Mouse (Mus musculus): Measurements from ENCODE around the gene Fntb. TPM values are rescaled to one million over a fixed set of nuclear protein-coding genes. Genes with fewer than 3 reads are reported as not detected.
"Not testable (repeated sequence)": the region's sequence is repeated elsewhere in the genome, so short reads cannot be mapped to it uniquely, and the experiment has no call there.

Fntb gene
- polyA plus RNA-seq, 1 experiment from 2014 or later, result 30.1 TPM

DNA sequence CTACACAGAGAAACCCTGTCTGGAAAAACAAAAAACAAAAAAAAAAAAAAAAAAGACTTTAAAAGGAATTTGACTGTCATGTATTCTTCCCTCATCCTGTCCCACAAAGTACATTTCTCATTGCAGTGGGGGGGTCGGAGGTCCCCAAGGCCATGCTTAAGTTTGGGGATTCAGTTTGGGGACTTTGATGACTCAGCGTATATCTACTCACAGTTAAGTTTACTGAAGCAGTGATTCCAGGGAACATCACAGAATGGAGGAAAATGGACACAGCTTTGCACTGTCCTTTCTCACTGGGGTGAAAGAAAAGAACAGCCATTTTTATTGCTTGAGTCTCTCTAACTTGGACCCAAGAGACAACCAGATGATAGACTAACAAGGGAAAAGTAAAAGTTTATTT, 87.0 kb downstream of the Fntb start:
- ATAC-seq, result no peak
- no peak overlapping the region for H3K9ac ChIP-seq

DNA sequence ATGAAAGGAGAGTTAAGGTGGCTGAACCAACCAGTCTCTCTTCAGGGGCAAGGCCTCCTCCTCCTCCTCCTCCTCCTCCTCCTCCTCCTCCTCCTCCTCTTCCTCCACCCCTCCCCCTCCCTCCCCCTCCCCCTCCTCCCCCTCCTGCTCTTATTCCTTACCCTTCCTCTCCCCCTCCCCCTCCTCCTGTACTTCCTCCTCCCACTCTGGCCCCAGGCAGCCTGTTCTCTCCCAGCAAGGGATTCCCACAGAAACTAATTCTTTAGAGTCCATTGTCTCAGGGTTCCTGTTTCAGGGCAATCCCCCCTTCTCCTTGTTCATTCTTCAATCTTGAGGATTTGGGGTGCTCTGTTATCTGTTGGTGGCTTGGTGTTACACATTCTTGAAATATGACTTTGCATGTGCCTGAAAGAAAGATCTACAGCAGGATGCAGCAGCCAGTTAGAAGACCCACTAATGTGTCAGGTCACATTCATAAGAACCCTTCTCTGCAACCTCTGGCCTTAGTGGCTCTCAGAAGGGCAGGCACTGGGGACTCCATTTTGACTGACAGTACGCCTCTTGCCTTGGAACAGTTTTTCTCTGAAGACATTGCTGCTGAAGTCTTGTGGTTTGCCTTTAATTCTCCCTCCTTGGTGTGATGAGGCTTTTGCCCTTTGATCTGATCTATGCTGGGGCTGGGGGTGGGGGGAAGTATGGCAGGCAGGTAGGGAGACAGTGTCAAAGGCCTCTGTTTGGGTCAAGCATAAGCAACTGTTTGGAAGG, 88.2 kb downstream of the Fntb start:
- Histone ChIP-seq H3K27me3 (no peaks in the 10 kb centered on the region), H3K9ac (no peak overlapping the region), H3K4me3 (no peak overlapping the region), H3K4me1 (0 out of 2 replicates have a peak, but pooled peaks cover 3% of the 10 kb centered on the region), H3K4me2 (no peak overlapping the region), H3K27ac (no peak overlapping the region), H3K9me3 (replicated peaks) (no peaks in the 10 kb centered on the region), H3K36me3 (ENCODE audit: poor library complexity, severe bottlenecking) (no peaks in the 10 kb centered on the region)
- WGBS, result 88% methylated on average over 1 of the region's 1 CpGs
- ATAC-seq, result no peak

More for the DNA sequence above, 87.0 kb downstream of the Fntb start:
- Histone ChIP-seq H3K36me3 (ENCODE audit: poor library complexity, severe bottlenecking) (no peaks in the 10 kb centered on the region), H3K4me1 (0 out of 2 replicates have a peak, but pooled peaks cover 3% of the 10 kb centered on the region), H3K9me3 (replicated peaks) (no peaks in the 10 kb centered on the region), H3K27me3 (no peaks in the 10 kb centered on the region), H3K4me2 (no peak overlapping the region), H3K4me3 (no peak overlapping the region), H3K27ac (no peak overlapping the region)
- 92% methylated on average over 2 of the region's 2 CpGs for WGBS

DNA sequence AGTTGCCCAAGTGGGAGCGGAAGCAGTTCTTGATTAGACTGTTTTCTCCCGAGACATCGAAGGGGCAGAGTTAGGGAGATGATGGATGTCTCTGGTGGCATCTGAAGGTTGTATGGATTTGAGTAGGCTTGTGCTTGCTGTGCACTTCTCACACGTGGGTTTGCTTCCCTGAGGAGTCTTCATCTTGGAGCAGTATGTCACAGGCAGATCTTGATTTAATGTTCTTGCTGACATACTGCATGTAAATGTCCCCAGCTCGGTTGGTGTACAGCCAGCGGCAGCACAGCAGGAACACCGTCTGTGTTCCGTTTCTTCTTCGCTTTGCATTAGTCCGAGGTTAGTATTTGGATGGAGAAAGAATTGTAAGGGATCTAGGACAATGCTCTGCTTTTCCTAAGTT, 91.7 kb downstream of the Fntb start:
- WGBS, result 89% methylated on average over 10 of the region's 10 CpGs
- no peaks in the 10 kb centered on the region; the same call in 1 of the 2 replicates for H3K36me3 ChIP-seq (ENCODE audit: poor library complexity, severe bottlenecking)
- H3K27me3 ChIP-seq, result no peaks in the 10 kb centered on the region
- no peaks in the 10 kb centered on the region for H3K4me1 ChIP-seq
- no peak overlapping the region for H3K9ac ChIP-seq
- H3K9me3 ChIP-seq (replicated peaks), result no peaks in the 10 kb centered on the region
- H3K27ac ChIP-seq, result no peak overlapping the region
- ATAC-seq, result no peak
- H3K4me2 ChIP-seq, result no peak overlapping the region
- no peak overlapping the region for H3K4me3 ChIP-seq

DNA sequence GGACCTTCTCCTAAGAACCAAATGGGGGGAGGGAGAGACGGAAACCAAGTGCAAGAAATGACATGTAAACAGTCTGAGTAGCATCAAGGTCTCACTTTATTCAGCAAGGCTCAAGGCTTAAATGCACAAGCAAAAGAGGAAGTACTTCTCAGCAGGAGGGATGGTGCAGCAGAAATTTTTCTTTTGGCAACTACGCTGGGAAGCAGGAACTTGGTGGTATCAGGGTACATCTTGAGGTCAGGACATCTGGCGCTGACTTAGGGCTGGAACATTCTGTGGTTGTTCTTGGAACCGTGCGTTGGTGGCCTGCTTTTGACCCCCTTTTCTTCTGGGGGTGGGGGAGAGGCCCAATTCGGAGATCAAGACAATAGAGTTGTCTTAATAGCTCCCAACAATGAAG, 93.4 kb downstream of the Fntb start:
- H3K4me2 ChIP-seq; H3K27ac ChIP-seq; H3K9ac ChIP-seq; H3K4me3 ChIP-seq; H3K4me1 ChIP-seq; H3K9me3 ChIP-seq (replicated peaks); H3K27me3 ChIP-seq; ATAC-seq: not testable (repeated sequence)
- WGBS, result 86% methylated on average over 6 of the region's 6 CpGs
- peaks cover 13% of the 10 kb centered on the region for H3K36me3 ChIP-seq (ENCODE audit: poor library complexity, severe bottlenecking)

DNA sequence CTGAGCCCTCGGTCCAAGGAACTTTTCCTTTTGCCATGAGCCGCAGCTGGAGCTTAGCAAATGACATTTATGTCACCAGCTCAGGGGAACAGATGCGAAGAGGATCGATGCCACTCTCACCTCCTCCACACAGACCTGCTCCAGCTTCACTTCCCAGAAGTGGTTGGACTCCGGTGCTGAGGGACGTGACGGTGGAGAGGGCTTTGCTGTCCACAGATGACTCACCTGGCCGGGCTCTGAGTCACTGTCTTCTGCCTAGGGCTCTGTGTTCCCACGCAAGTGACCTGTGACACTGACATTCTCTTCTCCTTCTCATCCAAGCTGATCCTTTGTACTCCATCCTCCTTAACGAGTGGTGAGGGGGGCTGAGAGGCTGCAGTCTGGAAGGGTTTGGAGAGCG, 98.3 kb downstream of the Fntb start:
- 77% methylated on average over 11 of the region's 11 CpGs for WGBS
- ATAC-seq, result no peak
- no peak overlapping the region for H3K4me2 ChIP-seq
- no peak overlapping the region for H3K27ac ChIP-seq
- no peaks in the 10 kb centered on the region for H3K9me3 ChIP-seq (replicated peaks)
- no peak overlapping the region for H3K4me3 ChIP-seq
- H3K27me3 ChIP-seq, result no peaks in the 10 kb centered on the region
- peaks cover 15% of the 10 kb centered on the region for H3K36me3 ChIP-seq (ENCODE audit: poor library complexity, severe bottlenecking)
- H3K4me1 ChIP-seq, result no peaks in the 10 kb centered on the region
- H3K9ac ChIP-seq, result no peak overlapping the region

DNA sequence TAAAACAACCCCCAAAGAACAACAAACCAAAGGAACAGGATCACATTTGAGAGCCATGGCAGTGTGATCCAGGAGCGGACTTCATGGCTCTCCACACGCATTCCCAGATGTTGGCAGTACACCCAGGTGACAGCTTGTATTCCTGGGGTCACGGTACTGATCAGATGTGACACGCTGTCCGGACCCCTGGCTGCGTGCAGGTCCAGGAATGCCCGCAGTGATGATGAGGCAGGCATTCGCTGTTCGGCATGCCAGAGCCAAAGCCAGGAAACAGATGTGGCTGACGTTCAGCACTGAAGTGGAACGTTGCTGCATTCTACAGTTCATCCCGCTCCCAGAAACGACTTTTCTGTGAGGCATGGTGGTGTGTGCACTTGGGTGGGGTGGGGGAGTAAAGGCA, 99.9 kb downstream of the Fntb start:
- H3K9me3 ChIP-seq (replicated peaks), result no peaks in the 10 kb centered on the region
- H3K4me3 ChIP-seq, result no peak overlapping the region
- H3K27me3 ChIP-seq, result no peaks in the 10 kb centered on the region
- H3K9ac ChIP-seq, result no peak overlapping the region
- H3K4me1 ChIP-seq, result no peaks in the 10 kb centered on the region
- H3K4me2 ChIP-seq, result no peak overlapping the region
- no peak for ATAC-seq
- WGBS, result 87% methylated on average over 13 of the region's 13 CpGs
- H3K36me3 ChIP-seq (ENCODE audit: poor library complexity, severe bottlenecking), result peaks cover 15% of the 10 kb centered on the region
- H3K27ac ChIP-seq, result no peak overlapping the region

DNA sequence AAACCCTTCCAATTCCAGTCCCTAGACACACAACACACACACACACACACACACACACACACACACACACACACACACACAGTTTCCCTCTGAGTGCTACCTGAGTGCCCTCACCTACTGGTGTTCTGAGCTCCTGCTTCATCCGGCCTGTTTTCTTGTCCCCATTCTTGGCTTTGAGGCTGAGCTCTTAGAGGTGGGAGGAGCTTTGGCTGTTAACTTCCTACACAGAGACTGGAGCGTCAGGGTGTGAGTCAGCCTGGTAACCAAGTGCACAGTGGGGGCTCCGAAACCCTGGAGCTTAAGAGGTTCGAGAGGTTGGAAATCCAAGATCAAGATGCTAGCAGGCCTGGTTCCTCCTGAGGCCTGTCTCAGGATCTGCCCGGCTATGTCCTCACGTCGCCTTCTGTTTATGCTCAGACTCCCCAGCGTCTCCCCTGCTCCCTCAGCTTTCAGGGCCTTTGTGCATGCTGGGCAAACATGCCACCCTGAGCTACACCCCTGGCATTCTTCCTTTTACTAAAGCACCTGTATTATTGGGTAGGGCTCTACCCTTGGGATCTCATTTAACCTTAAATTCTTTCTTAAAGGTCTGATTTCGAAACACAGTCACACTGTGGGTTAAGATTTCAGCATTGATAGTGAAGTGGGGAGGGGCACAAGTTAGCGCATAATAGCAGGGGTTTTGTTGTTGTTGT, 102.3 kb downstream of the Fntb start:
- Histone ChIP-seq H3K9ac (no peak overlapping the region), H3K27ac (no peak overlapping the region), H3K4me1 (no peaks in the 10 kb centered on the region), H3K9me3 (replicated peaks) (no peaks in the 10 kb centered on the region), H3K27me3 (no peaks in the 10 kb centered on the region), H3K4me2 (no peak overlapping the region), H3K4me3 (no peak overlapping the region), H3K36me3 (ENCODE audit: poor library complexity, severe bottlenecking) (peaks cover 13% of the 10 kb centered on the region)
- 59% methylated on average over 10 of the region's 10 CpGs for WGBS
- ATAC-seq, result no peak

DNA sequence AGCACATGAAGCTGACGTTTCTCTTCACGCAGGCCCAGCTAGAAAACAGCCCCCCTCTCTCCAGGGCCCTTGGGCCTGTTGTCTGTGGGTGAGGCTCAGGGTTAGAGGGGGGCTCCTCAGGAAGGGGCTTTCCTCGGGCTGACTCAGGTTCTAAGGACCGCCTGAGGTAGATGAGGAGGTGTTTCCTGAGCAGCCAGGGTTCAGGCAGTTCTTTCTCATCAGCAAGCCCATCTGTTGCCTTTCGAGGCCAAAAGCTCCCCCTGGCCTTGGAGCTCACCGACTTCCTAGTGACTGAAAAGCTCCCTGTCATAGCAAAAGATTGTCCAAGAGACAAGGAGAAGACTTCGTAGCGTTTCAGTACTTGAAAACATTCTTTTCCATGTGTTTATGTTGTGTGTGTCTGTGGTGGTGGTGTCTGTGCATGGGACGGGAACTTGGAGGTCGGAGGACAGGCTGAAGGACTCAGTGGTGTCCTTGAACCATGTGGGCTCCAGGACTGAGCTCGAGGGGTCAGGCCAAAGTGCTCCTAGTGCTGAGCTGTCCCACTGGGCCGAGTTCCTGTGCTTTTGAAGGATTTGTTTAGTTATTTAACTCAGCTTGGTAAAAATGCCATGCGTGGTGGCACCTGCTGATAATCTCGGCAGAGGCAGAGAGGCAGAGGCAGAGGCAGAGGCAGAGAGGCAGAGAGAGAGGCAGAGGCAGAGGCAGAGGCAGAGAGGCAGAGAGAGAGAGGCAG, 103.2 kb downstream of the Fntb start:
- H3K9ac ChIP-seq, result no peak overlapping the region
- ATAC-seq, result no peak
- WGBS, result 73% methylated on average over 14 of the region's 14 CpGs
- 0 out of 2 replicates have a peak, but pooled peaks cover 4% of the 10 kb centered on the region for H3K36me3 ChIP-seq (ENCODE audit: poor library complexity, severe bottlenecking)
- no peaks in the 10 kb centered on the region for H3K27me3 ChIP-seq
- no peak overlapping the region for H3K4me2 ChIP-seq
- H3K4me1 ChIP-seq, result no peaks in the 10 kb centered on the region
- H3K4me3 ChIP-seq, result no peak overlapping the region
- no peaks in the 10 kb centered on the region for H3K9me3 ChIP-seq (replicated peaks)
- no peak overlapping the region for H3K27ac ChIP-seq

DNA sequence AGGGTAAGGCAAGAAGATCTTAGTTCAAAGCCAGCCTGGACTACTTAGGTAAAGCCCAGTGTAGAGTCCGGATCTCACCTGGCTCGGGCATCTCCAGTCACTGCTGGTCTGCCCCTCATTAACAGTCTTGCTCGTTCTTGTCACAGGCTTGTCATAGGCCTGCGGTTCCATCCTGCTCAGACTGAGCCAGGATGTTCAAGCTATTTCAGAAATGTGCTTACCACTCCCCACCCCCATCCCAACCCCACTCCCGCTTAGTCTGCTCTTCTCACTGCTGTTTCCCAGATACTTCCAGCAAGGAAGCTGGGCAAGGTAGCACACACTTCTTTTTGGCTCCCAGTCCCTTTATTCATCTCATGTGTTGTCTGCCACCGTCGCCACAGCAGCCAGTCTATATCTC, 104.2 kb downstream of the Fntb start:
- no peak overlapping the region for H3K4me2 ChIP-seq
- no peak for ATAC-seq
- no peak overlapping the region for H3K27ac ChIP-seq
- no peaks in the 10 kb centered on the region for H3K27me3 ChIP-seq
- no peaks in the 10 kb centered on the region for H3K9me3 ChIP-seq (replicated peaks)
- no peak overlapping the region for H3K9ac ChIP-seq
- peaks cover 7% of the 10 kb centered on the region for H3K36me3 ChIP-seq (ENCODE audit: poor library complexity, severe bottlenecking)
- H3K4me1 ChIP-seq, result no peaks in the 10 kb centered on the region
- WGBS, result 90% methylated on average over 7 of the region's 7 CpGs
- H3K4me3 ChIP-seq, result no peak overlapping the region

DNA sequence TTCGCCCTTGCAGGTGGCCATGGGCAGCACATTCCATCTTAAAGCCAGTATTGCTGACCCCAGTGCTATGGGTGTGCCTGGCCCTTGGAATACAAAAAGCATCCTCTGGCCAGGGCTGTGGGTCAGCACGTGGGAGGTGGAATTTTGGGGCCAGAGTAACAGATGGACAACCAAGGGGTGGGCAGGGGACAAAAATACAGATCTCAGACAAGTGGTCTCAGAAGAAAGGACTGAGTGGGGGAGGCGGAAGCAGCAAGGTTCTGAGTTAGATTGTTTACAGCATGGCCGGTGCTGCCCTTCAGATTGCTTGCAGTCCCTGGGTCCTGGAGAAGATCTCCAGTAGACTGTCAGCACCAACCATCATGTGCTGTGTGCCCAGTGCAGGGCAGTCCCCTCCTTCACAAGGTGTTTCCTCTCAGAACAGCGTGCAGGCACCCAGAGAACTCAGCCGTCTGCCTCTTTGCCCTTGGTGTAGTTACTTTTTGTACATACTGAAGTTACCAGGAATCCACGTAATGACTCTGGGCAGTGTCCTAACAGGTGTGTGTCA, 107.5 kb downstream of the Fntb start:
- WGBS, result 87% methylated on average over 7 of the region's 7 CpGs
- ATAC-seq, result no peak

DNA sequence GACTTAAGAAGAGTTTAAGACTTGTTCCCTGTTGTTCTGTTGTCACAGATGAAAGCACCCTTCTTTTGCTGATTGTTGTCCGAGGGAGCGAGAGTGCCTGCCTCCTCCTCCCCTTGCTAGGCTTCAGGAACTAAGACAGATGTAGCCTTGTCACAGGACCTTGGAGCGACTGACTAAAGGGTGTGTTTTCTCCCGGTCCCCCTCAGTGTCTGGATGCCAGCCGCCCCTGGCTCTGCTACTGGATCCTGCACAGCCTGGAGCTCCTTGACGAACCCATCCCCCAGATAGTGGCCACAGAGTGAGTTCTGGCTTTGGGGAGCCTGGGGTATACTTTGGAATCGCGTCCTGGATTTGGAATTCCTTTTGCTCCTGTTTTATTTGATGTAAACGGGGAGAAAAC, 109.4 kb downstream of the Fntb start:
- no peak overlapping the region for H3K4me2 ChIP-seq
- 47% methylated on average over 9 of the region's 9 CpGs for WGBS
- H3K27me3 ChIP-seq, result no peaks in the 10 kb centered on the region
- no peaks in the 10 kb centered on the region for H3K4me1 ChIP-seq
- no peaks in the 10 kb centered on the region for H3K9me3 ChIP-seq (replicated peaks)
- no peak overlapping the region for H3K27ac ChIP-seq
- H3K4me3 ChIP-seq, result no peak overlapping the region
- peaks cover 14% of the 10 kb centered on the region for H3K36me3 ChIP-seq (ENCODE audit: poor library complexity, severe bottlenecking)
- H3K9ac ChIP-seq, result no peak overlapping the region
- ATAC-seq, result no peak

More for the DNA sequence above, 107.5 kb downstream of the Fntb start:
- no peak overlapping the region for H3K4me3 ChIP-seq
- no peak overlapping the region for H3K4me2 ChIP-seq
- H3K9ac ChIP-seq, result no peak overlapping the region
- H3K27ac ChIP-seq, result no peak overlapping the region
- H3K27me3 ChIP-seq, result no peaks in the 10 kb centered on the region
- no peaks in the 10 kb centered on the region for H3K9me3 ChIP-seq (replicated peaks)
- peaks cover 14% of the 10 kb centered on the region for H3K36me3 ChIP-seq (ENCODE audit: poor library complexity, severe bottlenecking)
- no peaks in the 10 kb centered on the region for H3K4me1 ChIP-seq

DNA sequence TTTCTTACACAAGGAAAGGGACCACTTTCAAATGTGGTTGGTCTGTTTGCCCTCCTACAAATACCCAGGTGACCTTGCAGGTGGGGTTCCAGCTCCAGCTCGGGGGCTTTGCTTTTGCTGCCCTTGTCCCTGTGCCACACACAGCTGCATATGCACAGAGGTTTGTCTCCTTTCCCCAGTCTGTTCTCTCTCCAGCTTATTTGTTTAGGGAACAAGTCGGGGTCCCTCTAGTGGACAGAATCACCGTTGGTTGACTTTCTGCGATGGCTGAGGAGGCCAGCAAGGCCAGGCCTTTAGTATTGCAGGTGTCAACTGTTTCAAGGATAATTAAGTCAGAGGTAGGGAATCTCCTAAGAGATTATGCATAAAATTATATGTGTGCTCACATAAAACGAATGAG, 113.9 kb downstream of the Fntb start:
- H3K27ac ChIP-seq, result no peak overlapping the region
- H3K4me2 ChIP-seq, result no peak overlapping the region
- ATAC-seq, result no peak
- H3K27me3 ChIP-seq, result no peaks in the 10 kb centered on the region
- no peaks in the 10 kb centered on the region for H3K9me3 ChIP-seq (replicated peaks)
- H3K36me3 ChIP-seq (ENCODE audit: poor library complexity, severe bottlenecking), result peaks cover 10% of the 10 kb centered on the region
- 11% methylated on average over 5 of the region's 5 CpGs for WGBS
- H3K4me3 ChIP-seq, result no peak overlapping the region
- no peaks in the 10 kb centered on the region for H3K4me1 ChIP-seq
- no peak overlapping the region for H3K9ac ChIP-seq
